7 mouse cellular contexts compared by ENCODE assay signal in genomic region chr2:158153728-158154343, GRCm38 (mm10). TPM values are rescaled to one million over a fixed set of nuclear protein-coding genes. Genes with fewer than 3 reads are reported as not detected.
A peak's percentile ranks its signal among the peaks of the same experiment; 100 is the strongest.
DNase-seq lines count a peak whose midpoint lies in the region; ATAC-seq lines count a peak whose summit lies in the region.

No protein-coding gene starts in this region.

- peak; percentile 80 for ATAC-seq in erythroid progenitor cell, adult 5-6 weeks (replicated peaks; ENCODE audit: low FRiP score, poor library complexity, severe bottlenecking)
- ATAC-seq in limb, embryonic 11.5 days (ENCODE audit: insufficient number of reproducible peaks, low FRiP score, low TSS enrichment, low read depth): peak; percentile 45; the same call in 1 of the 2 replicates
- peak; percentile 47; the same call in 1 of the 2 replicates for ATAC-seq in midbrain, embryonic 12.5 days (ENCODE audit: low FRiP score, low read depth)

- H3K27me3 ChIP-seq in limb, embryonic 11.5 days (ENCODE audit: control insufficient read depth, insufficient read depth, low read length): no peaks in the 10 kb centered on the region
- 0 out of 2 replicates have a peak, but pooled peaks cover 4% of the 10 kb centered on the region for H3K27me3 ChIP-seq in midbrain, embryonic 12.5 days

- H3K9me3 ChIP-seq in limb, embryonic 11.5 days (ENCODE audit: control insufficient read depth, low read length): no peaks in the 10 kb centered on the region
- 0 out of 2 replicates have a peak, but pooled peaks cover 4% of the 10 kb centered on the region for H3K9me3 ChIP-seq in midbrain, embryonic 12.5 days

- H3K27ac ChIP-seq in limb, embryonic 11.5 days (replicated peaks; ENCODE audit: low read depth, low read length): peak overlapping the region; percentile 68
- no peak overlapping the region for H3K27ac ChIP-seq in midbrain, embryonic 12.5 days (replicated peaks)

- no peaks in the 10 kb centered on the region for H3K36me3 ChIP-seq in limb, embryonic 11.5 days (ENCODE audit: control insufficient read depth, insufficient read depth, low read length)
- no peaks in the 10 kb centered on the region for H3K36me3 ChIP-seq in midbrain, embryonic 12.5 days

- H3K9ac ChIP-seq in limb, embryonic 11.5 days (ENCODE audit: low read length): peak overlapping the region; percentile 52; the same call in 1 of the 2 replicates
- 0 out of 2 replicates have a peak overlapping the region, but pooled peaks have one; percentile 31 for H3K9ac ChIP-seq in midbrain, embryonic 12.5 days (replicated peaks)

- peak overlapping the region; percentile 30 for H3K4me3 ChIP-seq in limb, embryonic 11.5 days (ENCODE audit: low read depth, low read length)
- peak overlapping the region; percentile 37 for H3K4me3 ChIP-seq in midbrain, embryonic 12.5 days

- 0 out of 2 replicates have a peak, but pooled peaks cover 5% of the 10 kb centered on the region for H3K4me1 ChIP-seq in limb, embryonic 11.5 days (ENCODE audit: control insufficient read depth, insufficient read depth, low read length)
- H3K4me1 ChIP-seq in midbrain, embryonic 12.5 days: peaks cover 15% of the 10 kb centered on the region

- 2% methylated on average over 22 of the region's 22 CpGs for WGBS in limb, embryonic 11.5 days
- 2% methylated on average over 22 of the region's 22 CpGs for WGBS in midbrain, embryonic 12.5 days

- DNase-seq in B cell, adult 2 months: peak; percentile 42 to 47
- DNase-seq in ES-CJ7 (ENCODE audit: low read depth, low spot score): peak; percentile 91
- DNase-seq in limb, embryonic 11.5 days (ENCODE audit: low spot score): peak; percentile 61
- DNase-seq in right cerebral cortex, postnatal 4 days: no peak
- no peak for DNase-seq in frontal cortex, postnatal 25 days (ENCODE audit: low spot score in 2 of 2)

- H3K4me2 ChIP-seq in limb, embryonic 11.5 days (ENCODE audit: low read depth, severe bottlenecking): peak overlapping the region; percentile 67
- peak overlapping the region; percentile 59 for H3K4me2 ChIP-seq in midbrain, embryonic 12.5 days (replicated peaks)

RNA-seq across cellular contexts. Expression of gene Tgm2, which starts 7.6 kb away (rescaled TPM):
- 16.3 and 27.4 TPM in 2 replicates for total RNA-seq in erythroid progenitor cell, adult 5-6 weeks (2015; ENCODE audit: low replicate concordance)
- total RNA-seq in erythroid progenitor cell, adult 5-6 weeks (2017; ENCODE audit: low replicate concordance): 23.0 and 33.9 TPM in 2 replicates
- polyA plus RNA-seq in limb, embryonic 11.5 days (2014; fragmentation: Nextera tagmentation; extraction: Ambion mirVana): 1.2 and 1.7 TPM in 2 replicates
- polyA plus RNA-seq in midbrain, embryonic 12.5 days (2016; fragmentation: Nextera tagmentation; extraction: Ambion mirVana): 12.0 and 16.2 TPM in 2 replicates

Comparison
In these comparisons a context has a peak if more than half of its experiments do, and no peak if none do; other contexts are left out.
1. DNase-seq: peak in B cell, adult 2 months (2 of 2), ES-CJ7 (single experiment) and limb, embryonic 11.5 days (single experiment); none in right cerebral cortex, postnatal 4 days (single experiment) and frontal cortex, postnatal 25 days (0 of 2).
2. Peak in every context shown above with its lines, with median percentiles within 50 percentile points of each other: ATAC-seq.